Mouse (Mus musculus): Measurements from ENCODE around the gene Rundc1.

GRCm38 (mm10) chr11:101435831-101436230, 10.9 kb downstream of the Rundc1 start:
- TF ChIP-seq CTCF (conservative IDR thresholded peaks at IDR 0.05; ENCODE audit: insufficient read depth, insufficient read length, low read depth, low read length), result no peak
- TF ChIP-seq POLR2A (IDR thresholded peaks at IDR 0.05; ENCODE audit: low read depth, low read length), result no peak
